Mouse (Mus musculus) cortical plate, adult 2 months (tissue): ENCODE measurements around the gene Slc4a1.

Experiments used
- CTCF ChIP-seq: fragments of 200-500 bp; IDR thresholded peaks from 2 replicates; pipeline ENCODE4 v1.5.1; 2011; ENCODE audit warnings: mild to moderate bottlenecking, control low read depth, low read length; ENCODE audit not compliant: insufficient read depth; ENCODE audit errors: extremely low read depth
- POLR2A ChIP-seq: fragments of 200-500 bp; IDR thresholded peaks from 2 replicates; pipeline ENCODE4 v1.6.1; 2011; ENCODE audit warnings: mild to moderate bottlenecking, low read length, control low read depth; ENCODE audit not compliant: insufficient read depth; ENCODE audit errors: extremely low read depth

- TF ChIP-seq CTCF (no peak), POLR2A (no peak)
Measured at GRCm38 (mm10) chr11:102338561-102338960, 27.4 kb downstream of the Slc4a1 start.
